ENCODE assay signal across 1 mouse cellular context in the genomic region with DNA sequence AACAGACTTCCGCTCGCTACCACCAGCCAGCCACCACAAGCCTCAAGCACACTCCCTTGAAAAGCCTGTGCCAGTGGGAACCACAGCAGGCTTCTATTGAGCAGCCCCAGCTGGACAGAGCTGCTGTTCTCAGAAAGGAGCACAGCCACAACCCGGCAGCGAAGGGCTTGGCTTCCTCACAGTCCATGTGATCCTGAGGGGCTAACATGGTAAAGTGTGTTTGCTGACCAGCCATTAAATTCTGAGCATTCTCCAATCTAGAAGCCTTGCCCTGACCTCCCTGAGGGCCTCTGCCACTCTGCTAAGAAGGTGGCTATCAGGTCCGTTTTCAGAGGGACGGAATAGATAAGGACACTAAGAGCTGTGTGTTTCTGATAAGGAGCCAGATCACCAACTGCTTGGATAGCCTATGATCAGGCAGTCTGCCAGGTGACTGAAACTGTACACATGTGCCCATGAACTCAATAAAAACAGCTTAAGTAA.
TF ChIP-seq lines count a peak whose summit lies in the region.

No protein-coding gene starts in this region.

TF ChIP-seq in MEL, 35 proteins besides CTCF, POLR2A, EP300 and RAD21:
- TF ChIP-seq MXI1 (IDR thresholded peaks at IDR 0.05; ENCODE audit: low read depth, low read length) (peak; percentile 84), MAX (IDR thresholded peaks at IDR 0.05; ENCODE audit: low read length) (peak; percentile 84), GATA1 (IDR thresholded peaks at IDR 0.05; ENCODE audit: low read depth, low read length) (peak; percentile 100), ZKSCAN1 (IDR thresholded peaks at IDR 0.05; ENCODE audit: low read depth, low read length) (no peak), CHD1 (IDR thresholded peaks at IDR 0.05; ENCODE audit: low read depth, low read length) (0 out of 2 replicates have a peak, but pooled peaks have one; percentile 4), UBTF (IDR thresholded peaks at IDR 0.05; ENCODE audit: borderline replicate concordance, insufficient read depth, low read depth, low read length) (no peak), MAZ (IDR thresholded peaks at IDR 0.05; ENCODE audit: low read depth, low read length) (peak; percentile 42; the same call in 1 of the 2 replicates), TBP (IDR thresholded peaks at IDR 0.05; ENCODE audit: low read depth, low read length) (peak; percentile 42), POLR2AphosphoS2 (IDR thresholded peaks at IDR 0.05; ENCODE audit: low read length) (peak; percentile 76), BHLHE40 (IDR thresholded peaks at IDR 0.05; ENCODE audit: borderline replicate concordance, low read depth, low read length) (peak; percentile 76; the same call in 1 of the 2 replicates), RCOR1 (IDR thresholded peaks at IDR 0.05; ENCODE audit: low read depth, low read length) (0 out of 2 replicates have a peak, but pooled peaks have one; percentile 17), KAT2A (conservative IDR thresholded peaks at IDR 0.05; ENCODE audit: low read depth, low read length) (no peak; the same call in 1 of the 2 replicates), ZC3H11A (IDR thresholded peaks at IDR 0.05; ENCODE audit: low read depth, low read length) (no peak), MYB (IDR thresholded peaks at IDR 0.05; ENCODE audit: low read depth, low read length) (peak; percentile 90), USF1 (IDR thresholded peaks at IDR 0.05; ENCODE audit: low read depth, low read length) (peak; percentile 27; the same call in 1 of the 2 replicates), NELFE (IDR thresholded peaks at IDR 0.05; ENCODE audit: low read depth, low read length) (no peak), JUND (IDR thresholded peaks at IDR 0.05; ENCODE audit: low read depth, low read length) (0 out of 2 replicates have a peak, but pooled peaks have one; percentile 30), NRF1 (IDR thresholded peaks at IDR 0.05; ENCODE audit: insufficient read depth, low read depth, low read length, poor library complexity, severe bottlenecking) (no peak), POLR2AphosphoS5 (IDR thresholded peaks at IDR 0.05; ENCODE audit: borderline replicate concordance, low read depth, low read length) (no peak), CHD2 (IDR thresholded peaks at IDR 0.05; ENCODE audit: low read length) (peak; percentile 16; the same call in 1 of the 2 replicates), ETS1 (IDR thresholded peaks at IDR 0.05; ENCODE audit: low read depth, low read length) (peak; percentile 95), ZNF384 (IDR thresholded peaks at IDR 0.05; ENCODE audit: low read depth, low read length) (no peak), GABPA (IDR thresholded peaks at IDR 0.05; ENCODE audit: low read depth, low read length) (no peak), TAL1 (IDR thresholded peaks at IDR 0.05; ENCODE audit: low read length) (peak; percentile 99), E2F4 (IDR thresholded peaks at IDR 0.05; ENCODE audit: borderline replicate concordance, low read depth, low read length) (no peak), MYC (IDR thresholded peaks at IDR 0.05; ENCODE audit: low read depth, low read length) (peak; percentile 91), USF2 (IDR thresholded peaks at IDR 0.05; ENCODE audit: borderline replicate concordance in 1 of 2, insufficient read depth in 1 of 2, low read depth in 1 of 2, low read length in 2 of 2) (no peak), MAFK (IDR thresholded peaks at IDR 0.05; ENCODE audit: borderline replicate concordance, low read depth, low read length) (peak; percentile 63; the same call in 1 of the 2 replicates), ZMIZ1 (IDR thresholded peaks at IDR 0.05; ENCODE audit: low read depth, low read length) (no peak; the same call in 1 of the 2 replicates), HCFC1 (IDR thresholded peaks at IDR 0.05; ENCODE audit: low read depth, low read length) (no peak), SMC3 (IDR thresholded peaks at IDR 0.05; ENCODE audit: low read depth, low read length) (no peak), TCF12 (IDR thresholded peaks at IDR 0.05; ENCODE audit: low read depth, low read length) (peak; percentile 98), MEF2A (IDR thresholded peaks at IDR 0.05; ENCODE audit: extremely low read depth, insufficient replicate concordance, low read depth, low read length, poor library complexity, severe bottlenecking) (no peak), ELF1 (IDR thresholded peaks at IDR 0.05; ENCODE audit: low read depth, low read length) (no peak), SIN3A (IDR thresholded peaks at IDR 0.05; ENCODE audit: low read length) (peak; percentile 94)
